Mouse (Mus musculus): Measurements from ENCODE around the gene Serpinb1a. TPM values are rescaled to one million over a fixed set of nuclear protein-coding genes. Genes with fewer than 3 reads are reported as not detected.

Serpinb1a gene
- total RNA-seq, 1 experiment from 2014 or later, result 346 TPM

GRCm38 (mm10) chr13:32803701-32804345 lies 47.2 kb downstream of the Serpinb1a start:
- no peak for ATAC-seq (ENCODE audit: extremely low read depth, insufficient number of reproducible peaks, low FRiP score, poor library complexity, severe bottlenecking)

- peak; percentile 4; the same call in 1 of the 2 replicates for ATAC-seq (ENCODE audit: extremely low read depth, insufficient number of reproducible peaks, low FRiP score, poor library complexity, severe bottlenecking)
These were observed 48.5 kb downstream of the Serpinb1a start, which contains the start of gene D930007J09Rik for GRCm38 (mm10) chr13:32802259-32803081. D930007J09Rik (minus strand) TSS chr13:32802849.

- peak; percentile 93 for ATAC-seq (ENCODE audit: extremely low read depth, insufficient number of reproducible peaks, low FRiP score, poor library complexity, severe bottlenecking)
These were observed 49.2 kb downstream of the Serpinb1a start, which contains the start of gene Wrnip1 for GRCm38 (mm10) chr13:32801693-32802221. Wrnip1 (plus strand) TSS chr13:32802038.

GRCm38 (mm10) chr13:32800859-32801258 lies 50.1 kb downstream of the Serpinb1a start:
- peak; percentile 71 for ATAC-seq (ENCODE audit: extremely low read depth, insufficient number of reproducible peaks, low FRiP score, poor library complexity, severe bottlenecking)

DNA sequence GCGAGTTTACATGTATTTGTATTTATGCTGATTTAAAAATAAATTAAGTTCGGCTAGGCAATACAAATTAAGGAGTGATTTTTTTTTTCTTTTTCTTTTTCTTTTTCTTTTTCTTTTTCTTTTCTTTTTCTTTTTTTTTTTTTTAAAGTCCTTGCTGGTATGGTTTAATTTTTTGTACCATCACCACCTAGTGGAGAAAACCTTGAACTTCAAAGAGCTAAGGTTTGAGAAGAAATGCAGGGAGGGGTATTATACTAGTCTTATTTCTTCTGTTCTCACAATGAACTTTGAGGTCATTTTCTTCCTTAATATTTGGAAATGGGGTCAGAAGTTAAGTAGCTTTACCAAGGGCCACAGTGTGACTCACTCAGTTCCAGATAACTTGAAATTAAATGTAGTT lies 51.9 kb downstream of the Serpinb1a start:
- no peak for ATAC-seq (ENCODE audit: extremely low read depth, insufficient number of reproducible peaks, low FRiP score, poor library complexity, severe bottlenecking)

- ATAC-seq (ENCODE audit: extremely low read depth, insufficient number of reproducible peaks, low FRiP score, poor library complexity, severe bottlenecking), result no peak
These were observed 53.9 kb downstream of the Serpinb1a start for GRCm38 (mm10) chr13:32797085-32797484.

DNA sequence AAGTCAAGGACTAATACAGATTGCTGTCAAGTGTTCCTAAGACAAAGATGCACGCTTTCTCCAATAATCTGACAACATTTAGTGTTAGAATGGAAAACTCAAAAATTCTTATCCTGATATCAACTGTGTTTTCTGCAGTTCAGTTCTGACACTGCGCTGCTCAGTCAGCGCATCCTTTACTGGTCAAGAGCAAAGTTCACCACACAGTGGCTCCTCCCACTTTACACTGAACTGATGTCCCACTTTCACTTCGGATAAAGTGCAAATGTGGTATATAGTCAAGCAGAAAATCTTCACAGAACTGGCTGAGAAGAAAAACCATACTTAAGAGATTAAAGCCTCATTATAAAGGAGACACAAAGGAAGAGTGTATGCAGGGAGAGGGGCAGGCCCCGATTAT lies 55.8 kb downstream of the Serpinb1a start:
- ATAC-seq (ENCODE audit: extremely low read depth, insufficient number of reproducible peaks, low FRiP score, poor library complexity, severe bottlenecking), result no peak

- no peak for ATAC-seq (ENCODE audit: extremely low read depth, insufficient number of reproducible peaks, low FRiP score, poor library complexity, severe bottlenecking)
These were observed 56.4 kb downstream of the Serpinb1a start for GRCm38 (mm10) chr13:32794619-32795018.

Other genes with a start within 250 kb of the Serpinb1a start
- gene Mylk4, start 67.2 kb downstream of the Serpinb1a start, total RNA-seq (2017), result not detected in 2 replicates
- 25.8 and 39.8 TPM in 2 replicates for gene Wrnip1, start 49.1 kb downstream of the Serpinb1a start, total RNA-seq (2017)
- gene D930007J09Rik, start 48.3 kb downstream of the Serpinb1a start, total RNA-seq (2017), result not detected in 2 replicates
- gene Serpinb1c, start 47.0 kb upstream of the Serpinb1a start, total RNA-seq (2017), result 0.61 TPM in 1 of 2 replicates, not detected in the other
- gene Serpinb6b, start 114.0 kb upstream of the Serpinb1a start, total RNA-seq (2017), result 2.8 and 3.5 TPM in 2 replicates
- 2.8 and 4.1 TPM in 2 replicates for gene Serpinb9, start 152.1 kb upstream of the Serpinb1a start, total RNA-seq (2017)
- 0.23 and 0.25 TPM in 2 replicates for gene Serpinb9b, start 176.2 kb upstream of the Serpinb1a start, total RNA-seq (2017)
- not detected in 2 replicates for gene Serpinb1b, start 227.4 kb upstream of the Serpinb1a start, total RNA-seq (2017)

Data from neutrophil, adult 5-6 weeks (primary cell).